Mouse (Mus musculus) intestine, embryonic 16.5 days (tissue): Measurements from ENCODE around the gene Uchl1. TPM values are rescaled to one million over a fixed set of nuclear protein-coding genes. Genes with fewer than 3 reads are reported as not detected.

ENCODE experiments used
- polyA plus RNA-seq: library from polyadenylated mRNA; unstranded; fragments of >200 nt; fragmentation: Nextera tagmentation; extraction: Ambion mirVana; gene quantifications from 2 replicates; pipeline ENCODE4 v1.2.1, GENCODE M21; 2015

Uchl1 gene
- polyA plus RNA-seq, 1 experiment from 2014 or later, result 89.7 TPM

Other genes with a start within 250 kb of the Uchl1 start
- gene Apbb2, start 57.3 kb upstream of the Uchl1 start, polyA plus RNA-seq, result 31.2 and 32.8 TPM in 2 replicates
- 7.5 and 8.5 TPM in 2 replicates for gene Limch1, start 69.7 kb downstream of the Uchl1 start, polyA plus RNA-seq